Mouse (Mus musculus) spleen, adult 18-20 months (tissue): Measurements from ENCODE around the gene Magoh.
A peak's percentile ranks its signal among the peaks of the same experiment; 100 is the strongest.

Source experiments
- DNase-seq, 2 experiments: peaks; one replicate each; pipeline ENCODE4 v3.0.0; 2022; ENCODE audit warnings: mixed read lengths in 2 of 2

Magoh gene

GRCm38 (mm10) chr4:107879254-107880050 is at the start of gene Magoh:
TSS of gene Magoh (plus strand) at chr4:107879755.
- peak; percentile 88 to 96 for DNase-seq

DNA sequence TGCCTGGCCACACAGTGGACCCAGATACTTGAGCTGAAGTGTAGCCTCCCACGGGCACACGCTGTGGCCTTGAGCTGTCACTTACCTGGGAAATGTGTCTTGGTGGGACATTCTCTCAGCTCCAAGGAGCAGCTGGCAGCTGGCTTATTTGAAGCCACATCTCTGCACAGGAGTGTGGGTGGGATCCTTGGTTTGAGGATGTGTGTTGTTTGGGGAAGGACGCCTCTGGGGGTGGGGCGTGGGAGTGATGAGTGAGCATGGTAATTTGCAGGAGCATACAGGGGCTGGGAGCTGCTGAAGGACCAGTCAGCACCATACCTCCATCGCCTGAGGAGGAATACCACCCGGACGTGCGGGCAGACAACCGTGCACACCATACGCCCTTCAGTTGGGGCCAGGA is 49.4 kb upstream of the Magoh start:
- no peak for DNase-seq

DNA sequence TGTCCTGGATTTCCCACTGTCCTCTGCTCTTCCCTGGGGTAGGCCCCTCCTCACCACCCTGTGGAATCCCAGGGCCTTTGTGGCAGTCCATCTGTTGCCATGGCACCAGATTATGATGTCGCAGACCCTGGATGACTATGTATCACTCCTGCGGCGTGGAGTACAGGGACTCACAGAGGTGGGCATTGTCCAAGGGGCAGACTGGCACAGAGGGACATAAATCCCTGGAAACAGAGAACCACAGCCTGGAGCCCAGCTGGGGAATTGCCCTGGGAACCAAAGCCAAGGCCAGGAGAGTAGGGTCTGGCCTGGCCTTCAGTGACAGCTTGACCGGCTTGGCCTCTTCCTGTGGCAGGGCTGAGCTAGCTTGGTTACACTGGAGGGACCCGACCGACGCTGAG is 48.7 kb upstream of the Magoh start:
- DNase-seq: no peak

GRCm38 (mm10) chr4:107831678-107832077 is 47.9 kb upstream of the Magoh start:
- DNase-seq: no peak

DNA sequence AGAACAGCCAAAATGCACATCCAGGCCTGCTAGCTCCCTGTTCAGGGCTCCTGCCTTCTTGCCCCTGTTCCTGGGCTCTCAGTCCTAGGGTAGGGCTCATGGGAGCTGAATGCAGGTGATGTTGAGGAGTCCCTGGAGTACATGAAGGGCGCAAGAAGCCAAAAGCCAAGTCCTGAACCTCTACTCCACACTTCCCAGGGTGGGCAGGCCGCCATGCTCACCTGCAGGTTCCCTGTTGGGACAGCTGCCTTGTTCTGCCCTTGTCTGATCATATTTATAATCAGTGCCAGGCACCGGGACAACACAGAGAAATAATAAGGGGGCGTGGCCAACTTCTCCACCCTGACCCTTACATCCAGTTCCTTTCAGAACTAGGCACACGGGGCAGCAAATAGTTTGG is 46.0 kb upstream of the Magoh start:
- DNase-seq: no peak

DNA sequence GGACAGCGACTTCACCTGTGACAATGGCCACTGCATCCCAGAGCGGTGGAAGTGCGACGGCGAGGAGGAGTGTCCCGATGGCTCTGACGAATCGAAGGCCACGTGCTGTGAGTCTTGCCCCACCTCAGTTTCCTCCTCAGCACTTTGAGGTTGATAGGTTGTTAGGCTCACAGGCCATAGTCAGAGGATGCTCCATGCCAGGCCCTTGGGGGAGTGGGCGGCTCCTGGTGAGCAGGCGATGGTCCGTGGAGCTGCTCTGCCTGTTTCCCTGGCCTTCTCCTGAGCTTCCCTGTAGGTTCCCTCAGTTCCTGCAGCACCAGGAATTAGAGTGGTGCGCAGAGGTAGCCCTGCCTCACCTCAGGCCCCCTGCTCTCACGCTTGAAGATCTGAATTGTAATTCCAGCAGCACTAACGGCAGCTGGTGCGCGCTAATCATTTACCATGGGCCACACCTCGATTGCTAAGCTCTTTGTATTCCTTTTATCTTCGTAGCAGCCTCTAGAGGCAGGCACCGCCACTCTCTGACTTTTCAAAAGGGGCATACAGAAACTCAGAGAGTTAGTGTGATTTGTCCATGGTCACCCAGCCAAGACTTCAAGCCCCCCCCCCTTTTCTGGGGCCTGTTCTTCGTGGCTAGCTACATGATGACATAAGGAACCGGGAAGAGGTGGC is 44.8 kb upstream of the Magoh start:
- no peak for DNase-seq

DNA sequence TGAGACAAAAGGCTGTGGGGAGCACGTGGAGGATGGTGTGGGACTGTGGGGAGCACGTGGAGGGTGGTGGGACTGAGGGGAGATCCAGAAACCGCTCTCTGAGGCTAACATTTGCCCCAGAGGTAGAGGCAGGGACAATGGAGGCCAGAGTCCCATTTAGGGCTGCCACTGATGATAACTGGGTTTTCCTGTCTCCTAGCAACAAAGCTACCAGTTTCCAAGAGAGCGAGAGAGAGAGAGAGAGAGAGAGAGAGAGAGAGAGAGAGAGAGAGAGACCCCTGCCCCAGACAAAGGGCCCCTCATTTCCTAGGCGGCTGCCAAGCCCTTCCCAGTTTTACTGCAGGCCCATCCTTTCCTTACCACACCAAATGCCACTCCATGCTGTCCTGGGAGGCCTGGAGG is 44.0 kb upstream of the Magoh start:
- no peak for DNase-seq

DNA sequence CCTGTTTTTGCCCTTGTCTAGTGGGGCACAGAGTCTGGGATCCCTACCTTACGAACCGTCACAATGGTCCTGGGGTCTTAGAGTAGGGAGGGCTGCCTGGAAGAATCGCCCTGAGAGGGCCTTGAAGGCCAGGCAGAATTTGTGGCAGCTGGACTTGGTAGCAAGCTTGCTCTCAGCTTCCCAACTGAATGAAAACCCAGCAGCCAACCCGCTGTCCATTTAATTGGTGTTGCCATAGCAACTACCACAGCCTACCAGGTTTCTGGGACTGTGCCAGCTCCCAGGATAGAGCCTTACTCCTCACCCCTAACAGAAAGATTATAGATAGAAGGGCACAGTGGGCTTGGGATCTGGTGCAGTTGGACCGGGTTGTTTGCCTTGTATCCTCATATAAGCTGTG is 42.8 kb upstream of the Magoh start:
- no peak for DNase-seq

GRCm38 (mm10) chr4:107837910-107838309 is 41.6 kb upstream of the Magoh start:
- DNase-seq: no peak

GRCm38 (mm10) chr4:107843687-107844086 is 35.9 kb upstream of the Magoh start:
- no peak for DNase-seq

DNA sequence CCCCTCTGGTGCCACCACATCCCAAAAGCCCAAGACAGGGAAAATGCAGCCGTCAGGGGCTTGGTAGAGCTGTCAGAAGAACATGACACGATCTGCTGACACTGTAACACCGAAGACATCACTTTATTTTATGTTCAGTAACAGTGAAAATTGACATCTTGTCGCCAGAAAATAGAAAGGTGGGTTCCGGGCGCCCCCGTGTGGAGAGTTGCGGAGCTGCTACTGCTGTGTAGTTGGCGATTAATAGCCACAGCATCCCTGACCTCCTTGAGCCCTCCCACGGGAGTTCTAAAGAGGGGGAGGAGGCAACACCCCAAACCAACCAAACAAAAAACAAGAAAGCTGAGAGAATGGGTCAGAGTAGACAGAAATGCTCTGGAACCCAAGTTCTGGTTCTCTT is 34.6 kb upstream of the Magoh start:
- peak; percentile 31 to 73 for DNase-seq

- DNase-seq: no peak
These were observed 32.8 kb upstream of the Magoh start for GRCm38 (mm10) chr4:107846795-107847194.

GRCm38 (mm10) chr4:107848546-107848945 is 31.0 kb upstream of the Magoh start:
- no peak for DNase-seq

DNA sequence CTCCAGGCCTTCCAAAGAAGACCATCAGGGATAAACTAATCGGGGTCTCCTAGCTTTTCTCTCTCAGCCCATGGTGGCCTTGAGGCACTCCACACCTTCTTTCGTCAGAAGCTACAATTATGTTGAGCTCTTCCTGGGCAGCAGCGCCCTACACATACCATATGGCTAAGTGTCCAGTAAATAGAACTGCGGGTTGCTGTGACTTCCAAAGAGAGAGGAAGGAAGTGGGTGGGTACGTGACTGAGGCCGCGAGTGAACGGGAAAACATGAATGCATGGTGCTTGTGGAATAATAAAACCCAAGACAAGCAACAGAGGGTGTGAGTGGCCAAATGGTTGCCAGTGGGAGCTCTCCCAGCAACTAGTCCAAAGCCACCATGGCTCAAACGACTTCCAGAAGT is 29.9 kb upstream of the Magoh start:
- DNase-seq: no peak

GRCm38 (mm10) chr4:107850091-107850490 is 29.5 kb upstream of the Magoh start:
- DNase-seq: no peak

GRCm38 (mm10) chr4:107853333-107853732 is 26.2 kb upstream of the Magoh start:
- no peak for DNase-seq

GRCm38 (mm10) chr4:107853836-107854235 is 25.7 kb upstream of the Magoh start:
- DNase-seq: no peak

GRCm38 (mm10) chr4:107856958-107857686 is 22.4 kb upstream of the Magoh start:
- no peak for DNase-seq

- no peak for DNase-seq
These were observed 20.6 kb upstream of the Magoh start for GRCm38 (mm10) chr4:107858995-107859394.

GRCm38 (mm10) chr4:107864866-107865265 is 14.7 kb upstream of the Magoh start:
- DNase-seq: no peak

GRCm38 (mm10) chr4:107881631-107882030 is 2.1 kb downstream of the Magoh start:
- no peak for DNase-seq

DNA sequence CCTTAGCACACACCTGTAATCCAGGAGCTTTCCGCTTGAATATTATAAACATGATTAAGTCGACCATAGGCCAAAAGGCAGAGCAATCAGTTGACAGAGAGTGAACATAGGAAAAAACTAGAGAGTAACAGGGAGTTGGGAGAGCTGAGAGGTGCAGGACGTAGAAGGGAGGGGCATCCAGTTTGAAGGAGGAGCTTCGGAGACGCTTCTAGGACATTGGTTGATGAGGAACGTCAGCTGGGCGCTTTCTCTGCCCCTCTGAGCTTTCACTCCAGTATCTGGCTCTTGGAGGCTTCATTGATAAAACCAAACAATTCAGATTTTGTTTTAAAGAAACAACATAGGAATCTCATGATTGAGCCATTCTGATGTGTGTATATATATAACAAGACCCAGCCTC is 6.8 kb downstream of the Magoh start:
- DNase-seq: no peak

DNA sequence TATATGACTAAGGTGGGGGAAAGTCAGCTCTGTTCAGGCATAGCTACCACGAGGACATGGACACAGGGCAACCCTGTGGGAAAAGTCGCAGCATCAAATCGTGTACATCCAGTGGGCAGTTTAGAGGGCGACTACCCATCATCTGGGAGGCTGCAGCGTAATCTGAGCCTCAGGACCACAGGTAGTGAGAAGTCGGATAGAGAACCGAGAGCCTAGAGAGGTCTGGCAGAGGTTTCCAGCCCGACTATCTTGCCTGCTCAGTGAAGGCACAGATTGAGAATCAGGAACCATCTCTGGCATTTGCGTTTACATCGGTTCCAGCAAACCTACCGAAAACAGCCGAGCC is 9.8 kb downstream of the Magoh start:
- no peak for DNase-seq
